Mouse (Mus musculus): ENCODE results near the gene Hsf5. TPM values are rescaled to one million over a fixed set of nuclear protein-coding genes. Genes with fewer than 3 reads are reported as not detected.

The Hsf5 gene
- 1.8 TPM for polyA plus RNA-seq (2014; fragmentation: Illumina TruSeq; extraction: RNeasy Lipid Tissue Mini Kit (QIAGEN cat#74804); ENCODE audit: low replicate concordance)

GRCm38 (mm10) chr11:87616790-87617474 is at the start of gene Hsf5:
TSS of gene Hsf5 (plus strand) at chr11:87617164.

DNA sequence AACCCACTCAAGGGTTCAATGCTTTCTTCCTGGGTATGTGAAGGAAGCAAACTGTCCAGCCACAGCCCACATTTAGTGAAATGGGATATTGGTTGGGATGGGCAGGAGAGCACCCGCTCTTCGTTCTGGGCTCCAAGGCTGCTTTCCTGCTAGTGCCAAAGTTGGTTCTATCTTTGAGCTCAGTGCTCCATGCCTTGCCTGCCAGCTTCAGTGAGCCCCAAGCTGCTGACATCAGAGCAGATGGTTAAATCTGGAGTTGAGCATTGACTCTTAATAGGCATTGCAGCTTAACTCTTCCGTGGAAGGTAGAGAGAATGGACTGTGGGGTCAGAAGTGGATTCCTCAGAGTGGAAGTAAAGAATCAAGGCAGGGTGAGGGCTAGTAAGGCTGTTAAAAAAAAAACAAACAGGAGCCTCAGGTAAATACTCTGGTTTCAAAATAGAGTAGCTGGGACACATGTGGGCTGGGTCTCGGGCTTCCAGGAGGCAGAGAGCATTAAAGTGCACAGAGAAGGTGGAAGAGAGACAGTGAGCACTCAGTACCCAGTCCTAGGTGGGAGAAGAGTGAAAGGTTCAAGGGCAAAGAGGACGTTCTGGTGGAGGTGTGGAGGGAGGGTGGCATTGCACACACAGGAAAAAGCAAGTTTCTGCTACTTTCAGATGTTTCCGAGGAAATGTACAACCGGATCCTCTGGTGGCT is 48.6 kb upstream of the Hsf5 start, which contains the start of gene Sept4:
TSS of gene Sept4 (plus strand) at position 649 of the 699 bp plus-strand sequence.

GRCm38 (mm10) chr11:87591526-87592353 is 25.2 kb upstream of the Hsf5 start, which contains the start of gene Mtmr4:
TSS of gene Mtmr4 (plus strand) at chr11:87592162.

GRCm38 (mm10) chr11:87662407-87662806 is 45.4 kb downstream of the Hsf5 start, which contains the start of gene Rnf43:
TSS of gene Rnf43 (plus strand) at chr11:87662722.

Other genes starting within 250 kb of the Hsf5 start
- gene Rad51c, start 212.2 kb upstream of the Hsf5 start, polyA plus RNA-seq (2014; fragmentation: Illumina TruSeq; extraction: RNeasy Lipid Tissue Mini Kit (QIAGEN cat#74804); ENCODE audit: low replicate concordance): 2.2 TPM
- gene Tex14, start 212.1 kb upstream of the Hsf5 start, polyA plus RNA-seq (2014; fragmentation: Illumina TruSeq; extraction: RNeasy Lipid Tissue Mini Kit (QIAGEN cat#74804); ENCODE audit: low replicate concordance): 3.7 TPM
- gene Gm11492, start 50.5 kb upstream of the Hsf5 start, polyA plus RNA-seq (2014; fragmentation: Illumina TruSeq; extraction: RNeasy Lipid Tissue Mini Kit (QIAGEN cat#74804); ENCODE audit: low replicate concordance): not detected
- gene Sept4, start 48.3 kb upstream of the Hsf5 start, polyA plus RNA-seq (2014; fragmentation: Illumina TruSeq; extraction: RNeasy Lipid Tissue Mini Kit (QIAGEN cat#74804); ENCODE audit: low replicate concordance): 5.0 TPM
- gene Mtmr4, start 25.0 kb upstream of the Hsf5 start, polyA plus RNA-seq (2014; fragmentation: Illumina TruSeq; extraction: RNeasy Lipid Tissue Mini Kit (QIAGEN cat#74804); ENCODE audit: low replicate concordance): 74.5 TPM
- 12.7 TPM for gene Rnf43, start 45.6 kb downstream of the Hsf5 start, polyA plus RNA-seq (2014; fragmentation: Illumina TruSeq; extraction: RNeasy Lipid Tissue Mini Kit (QIAGEN cat#74804); ENCODE audit: low replicate concordance)
- 6.7 TPM for gene Supt4a, start 120.4 kb downstream of the Hsf5 start, polyA plus RNA-seq (2014; fragmentation: Illumina TruSeq; extraction: RNeasy Lipid Tissue Mini Kit (QIAGEN cat#74804); ENCODE audit: low replicate concordance)
- not detected for gene Tspoap1, start 143.4 kb downstream of the Hsf5 start, polyA plus RNA-seq (2014; fragmentation: Illumina TruSeq; extraction: RNeasy Lipid Tissue Mini Kit (QIAGEN cat#74804); ENCODE audit: low replicate concordance)
- not detected for gene Mpo, start 176.4 kb downstream of the Hsf5 start, polyA plus RNA-seq (2014; fragmentation: Illumina TruSeq; extraction: RNeasy Lipid Tissue Mini Kit (QIAGEN cat#74804); ENCODE audit: low replicate concordance)
- not detected for gene Lpo, start 211.1 kb downstream of the Hsf5 start, polyA plus RNA-seq (2014; fragmentation: Illumina TruSeq; extraction: RNeasy Lipid Tissue Mini Kit (QIAGEN cat#74804); ENCODE audit: low replicate concordance)
- gene Mks1, start 236.1 kb downstream of the Hsf5 start, polyA plus RNA-seq (2014; fragmentation: Illumina TruSeq; extraction: RNeasy Lipid Tissue Mini Kit (QIAGEN cat#74804); ENCODE audit: low replicate concordance): 0.63 TPM

Measured in small intestine, adult 10 weeks (tissue).